Mouse (Mus musculus): ENCODE data around the gene Flnc. TPM values are rescaled to one million over a fixed set of nuclear protein-coding genes. Genes with fewer than 3 reads are reported as not detected.
A peak's percentile ranks its signal among the peaks of the same experiment; 100 is the strongest.
"Not testable (repeated sequence)": the region's sequence is repeated elsewhere in the genome, so short reads cannot be mapped to it uniquely, and the experiment has no call there.

Gene Flnc
- not detected for polyA plus RNA-seq (2017; shearing (Covaris generic))

GRCm38 (mm10) chr6:29433038-29433803 is at the start of gene Flnc:
Flnc (plus strand) TSS chr6:29433256.
- no peak for ATAC-seq

GRCm38 (mm10) chr6:29388052-29388518 is 45.0 kb upstream of the Flnc start, which contains the start of gene Opn1sw:
Opn1sw (minus strand) TSS chr6:29388468.
- ATAC-seq = no peak

- no peak for ATAC-seq
These were observed 44.4 kb upstream of the Flnc start for GRCm38 (mm10) chr6:29388606-29389080.

- ATAC-seq = no peak
These were observed 43.6 kb upstream of the Flnc start for GRCm38 (mm10) chr6:29389425-29389824.

GRCm38 (mm10) chr6:29390500-29390899 is 42.6 kb upstream of the Flnc start:
- ATAC-seq = not testable (repeated sequence)

- ATAC-seq = not testable (repeated sequence)
These were observed 41.8 kb upstream of the Flnc start for GRCm38 (mm10) chr6:29391241-29391640.

- no peak for ATAC-seq
These were observed 41.3 kb upstream of the Flnc start for GRCm38 (mm10) chr6:29391802-29392201.

GRCm38 (mm10) chr6:29394286-29394685 is 38.8 kb upstream of the Flnc start:
- no peak for ATAC-seq

- peak; percentile 70 for ATAC-seq
These were observed 36.9 kb upstream of the Flnc start, which contains the start of gene Ccdc136 for GRCm38 (mm10) chr6:29395910-29396713. Ccdc136 (plus strand) TSS chr6:29396309.

- peak; percentile 20 for ATAC-seq
These were observed 36.1 kb upstream of the Flnc start for GRCm38 (mm10) chr6:29396714-29397540.

- ATAC-seq = no peak
These were observed 35.5 kb upstream of the Flnc start for GRCm38 (mm10) chr6:29397575-29397974.

- ATAC-seq = no peak
These were observed 33.2 kb upstream of the Flnc start for GRCm38 (mm10) chr6:29399851-29400250.

GRCm38 (mm10) chr6:29402693-29403342 is 30.2 kb upstream of the Flnc start:
- no peak for ATAC-seq

- no peak for ATAC-seq
These were observed 26.6 kb upstream of the Flnc start for GRCm38 (mm10) chr6:29406412-29406811.

GRCm38 (mm10) chr6:29415446-29415845 is 17.6 kb upstream of the Flnc start:
- peak; percentile 82 for ATAC-seq

GRCm38 (mm10) chr6:29420596-29420995 is 12.5 kb upstream of the Flnc start:
- ATAC-seq = no peak

GRCm38 (mm10) chr6:29425118-29425517 is 7.9 kb upstream of the Flnc start:
- ATAC-seq = no peak

- ATAC-seq = no peak
These were observed 6.7 kb upstream of the Flnc start for GRCm38 (mm10) chr6:29426331-29426730.

- no peak for ATAC-seq
These were observed 4.9 kb upstream of the Flnc start for GRCm38 (mm10) chr6:29428171-29428570.

- ATAC-seq = no peak
These were observed 2.2 kb upstream of the Flnc start for GRCm38 (mm10) chr6:29430681-29431420.

GRCm38 (mm10) chr6:29431473-29431872 is 1.6 kb upstream of the Flnc start:
- ATAC-seq = no peak
